Mouse (Mus musculus) T-helper 1 cell (primary cell): Measurements from ENCODE around the gene Olfr523.

Source experiments
- in situ Hi-C: fragments of 300-600 bp; cut with MboI, MseI; formaldehyde crosslinking; loops from one replicate; pipeline ENCODE4 v1.15.1; 2025; ENCODE audit warnings: high pct_unique_total_duplicates

Gene Olfr523

GRCm38 (mm10) chr7:140179176-140179575, 6.2 kb downstream of the Olfr523 start:
- in situ Hi-C loops: loop anchor here (5.0 kb wide), 1 partner anchor 633 kb away; no protein-coding TSS in a partner anchor

- in situ Hi-C loops: no loop called here
Observed at GRCm38 (mm10) chr7:140180692-140181091, 7.7 kb downstream of the Olfr523 start.

DNA sequence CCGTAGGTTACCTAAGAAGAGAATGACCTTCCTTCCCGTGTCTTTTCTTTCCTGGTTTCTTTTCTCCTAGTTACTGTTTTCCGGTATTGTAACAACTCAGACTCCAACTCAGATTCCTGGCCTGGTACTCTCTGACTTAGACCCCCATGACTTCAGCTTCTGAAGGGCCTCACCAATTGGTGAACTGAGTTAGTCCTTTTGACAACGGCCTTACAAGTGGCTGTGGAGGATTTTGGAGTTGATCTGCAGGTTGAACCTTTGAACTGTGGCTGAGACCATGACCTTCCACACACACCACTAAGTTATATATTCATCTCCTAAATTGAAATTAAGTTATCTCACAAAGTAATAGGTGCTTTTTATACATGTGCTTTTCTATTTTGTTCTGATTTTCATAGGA, 11.2 kb downstream of the Olfr523 start:
- in situ Hi-C loops: no loop called here

GRCm38 (mm10) chr7:140186646-140187620, 13.9 kb downstream of the Olfr523 start:
- in situ Hi-C loops: loop anchor here (5.0 kb wide), 1 partner anchor 605 kb away; no protein-coding TSS in a partner anchor

DNA sequence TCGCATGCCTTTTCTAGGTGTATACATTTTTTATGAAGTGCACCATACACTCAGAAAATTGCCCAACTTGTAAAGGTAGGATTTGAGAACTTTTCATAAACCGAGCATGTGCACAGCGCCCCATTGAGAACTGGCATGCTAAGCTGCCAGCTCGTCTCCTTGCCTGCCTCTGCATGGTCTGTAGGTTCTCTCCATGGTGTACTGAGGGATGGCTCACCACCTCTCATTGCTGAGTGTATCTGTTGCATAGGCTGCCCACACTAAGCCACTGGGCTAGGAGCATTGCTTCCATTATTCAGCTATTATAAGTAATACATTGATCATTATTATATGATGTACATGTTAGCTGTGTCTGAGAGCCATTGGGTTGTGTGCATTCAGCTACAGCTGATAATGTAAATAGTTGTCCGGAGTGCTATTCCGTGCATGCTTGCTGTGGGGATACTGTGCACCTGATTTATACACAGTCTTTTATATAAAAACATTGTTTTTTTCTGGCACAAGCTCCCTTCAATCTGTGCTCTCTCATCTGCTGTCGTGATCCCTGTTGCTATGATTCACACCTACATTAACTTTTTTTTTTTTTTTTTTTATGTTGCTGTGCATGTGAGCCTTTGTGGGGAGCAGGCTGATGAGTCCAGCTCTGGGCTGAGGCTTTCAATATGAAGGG, 14.8 kb downstream of the Olfr523 start:
- in situ Hi-C loops: loop anchor here (5.0 kb wide), 1 partner anchor 604 kb away; no protein-coding TSS in a partner anchor

DNA sequence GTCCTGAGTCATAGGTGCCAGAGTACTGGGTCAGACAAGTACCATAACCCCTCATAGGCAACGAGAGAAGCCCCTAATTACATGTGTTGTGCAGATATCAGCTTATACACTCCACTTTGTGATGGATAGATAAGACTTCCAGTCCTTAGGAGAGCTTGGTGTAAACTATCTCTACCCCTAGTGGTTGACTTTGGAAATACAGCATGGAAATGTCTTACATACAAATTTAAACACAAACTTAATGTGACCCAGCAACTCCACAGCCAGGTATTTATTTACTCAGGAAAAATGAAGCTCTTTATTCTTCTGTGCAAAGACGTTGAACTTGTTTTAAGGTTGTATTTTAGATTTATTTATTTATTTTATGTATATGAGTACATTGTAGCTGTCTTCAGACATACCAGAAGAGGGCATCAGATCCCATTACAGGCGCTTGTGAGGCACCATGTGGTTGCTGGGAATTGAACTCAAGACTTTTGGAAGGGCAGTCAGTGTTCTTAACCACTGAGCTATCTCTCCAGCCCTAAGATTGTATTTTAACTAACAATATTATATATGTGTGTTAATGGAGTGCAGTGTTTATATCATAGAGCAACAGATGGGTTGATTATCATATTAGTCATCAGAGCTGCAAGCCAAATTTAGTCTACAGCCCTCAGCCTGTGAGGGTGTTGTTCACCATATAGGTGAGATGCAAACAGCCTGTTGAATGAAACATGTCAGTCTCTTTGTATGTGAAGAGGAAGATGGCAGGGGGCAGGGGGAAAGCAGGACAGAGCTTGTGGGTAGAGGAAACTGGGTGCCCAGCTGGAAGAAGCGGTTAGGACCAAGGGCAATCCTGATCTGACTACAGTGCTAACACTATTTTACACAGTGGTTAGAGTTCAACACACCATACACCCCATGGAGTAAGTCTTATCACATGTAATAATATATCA, 15.6 kb downstream of the Olfr523 start:
- in situ Hi-C loops: loop anchor here (5.0 kb wide), 1 partner anchor 604 kb away; no protein-coding TSS in a partner anchor

GRCm38 (mm10) chr7:140190435-140190834, 17.4 kb downstream of the Olfr523 start:
- in situ Hi-C loops: no loop called here

GRCm38 (mm10) chr7:140192445-140192844, 19.4 kb downstream of the Olfr523 start:
- in situ Hi-C loops: no loop called here

DNA sequence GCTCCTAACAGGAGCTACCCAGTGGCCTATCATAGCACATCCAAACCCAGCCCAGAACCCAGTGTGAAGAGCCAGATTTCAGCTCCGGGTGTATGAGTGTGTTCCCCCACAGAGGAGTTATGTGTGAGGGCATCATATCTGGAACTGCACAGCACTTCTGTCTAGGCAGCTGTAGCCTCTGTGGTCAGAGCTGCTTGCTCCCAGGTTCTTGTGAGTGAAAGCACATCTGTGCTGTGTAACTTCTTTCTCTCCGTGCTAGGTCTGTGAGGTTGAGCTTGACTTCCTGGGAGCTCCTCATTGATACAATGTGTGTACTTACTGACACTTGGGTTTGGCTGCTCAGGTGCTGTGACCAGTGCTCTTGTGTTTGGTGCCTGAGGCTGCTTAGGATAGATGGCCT, 19.8 kb downstream of the Olfr523 start:
- in situ Hi-C loops: no loop called here

DNA sequence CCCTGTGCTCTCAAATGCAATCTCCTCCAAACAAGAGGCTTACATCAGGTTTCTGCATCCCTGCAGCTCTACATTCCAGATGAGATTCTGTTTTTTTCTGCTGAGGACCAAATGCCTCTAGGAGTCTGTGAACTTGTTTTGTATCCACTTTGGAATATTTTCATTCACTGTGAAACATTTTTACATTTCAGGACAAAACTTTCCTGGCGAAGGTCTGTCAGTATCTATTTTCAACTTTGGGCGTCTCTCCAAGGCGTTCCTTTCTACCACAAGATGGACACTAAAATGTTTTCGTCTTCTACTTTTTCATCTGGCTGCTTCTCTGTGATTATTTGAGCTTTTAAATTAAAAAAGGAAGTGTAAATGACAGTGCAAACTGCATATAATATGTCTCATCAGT, 21.0 kb downstream of the Olfr523 start:
- in situ Hi-C loops: no loop called here

DNA sequence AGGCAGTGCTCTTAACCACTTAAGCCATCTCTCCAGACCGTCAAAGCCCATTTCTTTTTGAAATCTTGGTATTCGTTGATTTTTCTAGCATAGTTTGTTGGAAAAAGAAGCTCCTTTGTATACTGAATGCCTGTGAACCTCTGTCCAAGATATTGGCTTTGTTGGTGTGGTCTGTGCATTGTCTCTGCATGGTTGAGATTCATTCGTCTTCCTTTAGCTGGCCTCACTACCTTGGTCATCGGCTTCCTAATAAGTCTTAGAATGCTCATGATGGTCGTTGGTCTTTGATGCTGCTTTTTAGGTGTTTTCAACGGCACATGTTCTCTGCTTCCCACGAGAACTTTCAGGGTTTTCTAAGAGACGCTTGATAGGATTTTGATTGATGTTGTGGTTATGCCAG, 23.0 kb downstream of the Olfr523 start:
- in situ Hi-C loops: no loop called here

DNA sequence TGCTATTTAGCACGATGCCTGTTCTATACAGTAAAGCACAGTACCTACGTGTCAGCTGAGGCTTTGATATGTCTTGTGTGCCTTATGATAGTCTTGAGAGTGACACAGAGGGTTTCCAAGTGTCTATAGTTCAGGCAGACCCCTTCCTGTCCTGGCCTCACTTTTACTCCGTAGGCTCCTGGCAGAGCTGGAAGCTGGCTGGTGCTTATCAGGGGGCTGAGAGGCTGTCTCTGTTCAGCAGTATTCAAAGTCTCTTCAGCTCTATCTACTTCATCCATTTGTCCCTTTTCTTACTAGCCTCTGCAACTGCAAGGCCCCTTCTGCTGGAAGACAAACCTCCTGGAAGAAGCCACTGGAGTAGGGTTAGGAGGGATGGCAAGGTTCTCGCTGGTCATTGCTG, 28.1 kb downstream of the Olfr523 start:
- in situ Hi-C loops: no loop called here

- in situ Hi-C loops: no loop called here
Observed at GRCm38 (mm10) chr7:140205864-140206263, 32.8 kb downstream of the Olfr523 start, which contains the start of gene Olfr524. Gene Olfr524, minus strand, starts transcription at chr7:140205964.

DNA sequence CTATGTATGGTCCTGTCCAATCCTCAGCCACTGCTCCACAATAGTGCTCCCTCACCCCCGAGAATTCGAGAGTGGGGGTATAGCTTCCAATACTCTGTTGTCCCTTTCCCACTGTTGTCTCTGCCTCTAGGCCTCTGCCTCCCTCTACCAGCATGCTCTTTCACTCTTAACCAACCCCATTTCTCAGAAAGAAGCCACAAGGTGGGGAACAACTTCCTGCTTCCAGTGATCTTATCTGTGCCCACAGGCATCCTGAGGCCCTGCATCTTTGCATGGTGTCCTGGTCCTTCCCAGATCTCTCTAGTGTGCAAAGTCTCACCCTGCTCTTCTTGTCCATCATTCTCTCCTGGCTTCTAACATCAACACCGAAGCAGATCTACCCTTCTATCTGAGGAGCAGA, 33.9 kb downstream of the Olfr523 start:
- in situ Hi-C loops: no loop called here

GRCm38 (mm10) chr7:140208153-140208552, 35.1 kb downstream of the Olfr523 start:
- in situ Hi-C loops: no loop called here

DNA sequence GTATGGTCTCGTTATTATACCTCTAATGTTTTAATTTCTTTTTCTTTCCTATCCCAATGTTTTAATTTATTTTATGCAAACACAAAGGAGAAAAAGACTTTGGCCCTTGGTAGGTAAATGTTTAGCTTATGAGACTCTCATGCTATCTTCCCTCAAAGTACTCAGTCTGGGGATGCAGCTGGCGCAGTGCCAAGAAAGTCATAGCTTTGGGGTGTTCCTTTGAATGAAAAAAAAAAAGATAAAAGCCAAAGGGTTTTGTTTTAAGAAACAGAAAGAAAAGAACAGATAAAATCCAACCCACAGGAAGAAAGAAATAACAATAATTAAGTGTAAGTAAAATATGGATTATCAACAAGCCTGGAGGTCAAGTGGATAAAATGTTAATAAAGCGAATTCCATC, 35.7 kb downstream of the Olfr523 start:
- in situ Hi-C loops: no loop called here

DNA sequence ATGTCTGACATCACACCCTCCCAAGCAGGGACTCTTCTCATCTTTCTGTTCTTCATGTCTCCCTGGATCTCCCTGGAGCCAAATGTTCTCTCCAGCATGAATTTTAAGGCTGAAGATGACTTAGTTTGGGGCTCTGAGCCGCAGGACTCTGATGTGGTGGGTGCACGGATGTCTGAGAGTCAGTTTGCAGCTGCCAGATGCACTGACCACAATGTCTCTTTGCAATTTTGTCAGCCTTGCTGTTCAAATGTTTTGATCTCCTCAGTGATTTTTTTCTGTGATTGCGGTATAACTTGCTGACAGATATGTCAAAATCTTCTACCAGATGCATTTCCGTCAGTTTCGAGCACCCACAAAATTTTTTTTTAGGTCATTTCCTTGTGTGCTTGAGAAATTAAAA, 40.8 kb downstream of the Olfr523 start:
- in situ Hi-C loops: no loop called here

- in situ Hi-C loops: no loop called here
Observed at GRCm38 (mm10) chr7:140217967-140218366, 45.0 kb downstream of the Olfr523 start, which contains the start of gene Cd163l1. Gene Cd163l1, plus strand, starts transcription at chr7:140218267.

- in situ Hi-C loops: no loop called here
Observed at GRCm38 (mm10) chr7:140219268-140219667, 46.3 kb downstream of the Olfr523 start.

- in situ Hi-C loops: no loop called here
Observed at GRCm38 (mm10) chr7:140220375-140220774, 47.4 kb downstream of the Olfr523 start.

DNA sequence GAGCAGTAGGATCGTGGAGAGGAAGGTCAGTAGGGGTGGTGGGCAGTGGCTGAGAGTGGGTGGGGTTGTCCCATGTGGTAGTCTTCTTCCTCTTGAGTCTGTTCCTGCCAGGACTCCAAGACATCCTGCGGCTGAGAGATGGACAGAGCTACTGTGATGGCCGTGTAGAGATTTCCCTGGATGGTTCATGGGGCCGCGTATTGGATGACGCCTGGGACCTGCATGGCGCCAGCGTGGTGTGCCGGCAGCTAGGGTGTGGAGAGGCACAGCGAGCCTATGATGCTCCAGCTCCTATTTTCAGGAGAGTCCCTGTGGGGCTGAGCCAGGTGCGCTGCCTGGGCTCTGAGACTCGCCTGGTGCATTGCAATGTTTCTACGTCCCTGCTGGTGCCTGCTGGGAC, 51.2 kb downstream of the Olfr523 start:
- in situ Hi-C loops: no loop called here
